Mouse (Mus musculus) small intestine, adult 2 months (tissue): ENCODE data around the gene Ptpn11.

Source experiments
- CTCF ChIP-seq: fragments of 200-500 bp; IDR thresholded peaks from 2 replicates; pipeline ENCODE4 v1.5.1; 2012; ENCODE audit warnings: low read depth, mild to moderate bottlenecking, control low read depth, inconsistent platforms, low read length, moderate library complexity, mixed read lengths; ENCODE audit not compliant: insufficient replicate concordance, insufficient read length; ENCODE audit errors: extremely low read depth
- POLR2A ChIP-seq: fragments of 200-500 bp; IDR thresholded peaks from 2 replicates; pipeline ENCODE4 v1.6.1; 2012; ENCODE audit warnings: low read depth, mild to moderate bottlenecking, control low read depth, inconsistent platforms, low read length, moderate library complexity

DNA sequence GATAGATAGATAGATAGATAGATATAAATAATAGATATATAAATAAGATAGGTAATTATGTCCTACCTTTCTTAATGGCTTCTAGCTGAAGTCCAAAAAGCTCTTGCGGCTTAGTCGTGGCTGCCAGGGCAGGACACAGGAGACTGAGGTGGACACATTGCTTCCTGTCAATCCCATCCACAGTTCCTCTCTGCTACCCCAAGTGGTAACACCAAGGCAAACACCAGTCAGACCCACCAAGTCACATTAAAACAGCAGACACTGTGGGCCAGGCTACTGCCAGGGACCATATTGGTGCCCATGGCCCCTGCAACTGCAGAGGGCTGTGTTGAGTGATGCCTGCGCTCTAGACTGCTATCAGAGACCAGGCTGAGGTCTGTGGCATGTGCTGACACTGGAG, 69.2 kb downstream of the Ptpn11 start:
- no peak for TF ChIP-seq CTCF
- TF ChIP-seq POLR2A = no peak
